ENCODE assay signal across 8 mouse cellular contexts in genomic region chr15:95790529-95791071, GRCm38 (mm10). TPM values are rescaled to one million over a fixed set of nuclear protein-coding genes. Genes with fewer than 3 reads are reported as not detected.
DNase-seq lines count a peak whose midpoint lies in the region; ATAC-seq and TF ChIP-seq lines count a peak whose summit lies in the region.

Gene Ano6, plus strand, starts transcription at chr15:95790843.

- peak within 1 kb of the TSS; percentile 50 for H3K4me3 ChIP-seq in cortical plate, adult 2 months (ENCODE audit: insufficient read depth, low read length)
- peak within 1 kb of the TSS; percentile 99 for H3K4me3 ChIP-seq in megakaryocyte, embryonic 14.5 days (replicated peaks)

- TF ChIP-seq POLR2A in cortical plate, adult 2 months (IDR thresholded peaks at IDR 0.05; ENCODE audit: extremely low read depth, insufficient read depth, low read length) = no peak

- peaks cover 8% of the 10 kb centered on the region for H3K9me3 ChIP-seq in megakaryocyte, embryonic 14.5 days

- peak within 1 kb of the TSS; percentile 72 for H3K27ac ChIP-seq in cortical plate, adult 2 months (ENCODE audit: insufficient read depth, low read length)

- H3K27me3 ChIP-seq in megakaryocyte, embryonic 14.5 days (replicated peaks) = no peaks in the 10 kb centered on the region

- ATAC-seq in activated CD4-positive, CD25-positive, alpha-beta regulatory T cell, adult 4 months = peak; percentile 87

- peaks cover 5% of the 10 kb centered on the region; the same call in 1 of the 2 replicates for H3K4me1 ChIP-seq in cortical plate, adult 2 months (ENCODE audit: control insufficient read depth, insufficient read depth, low read length)
- H3K4me1 ChIP-seq in megakaryocyte, embryonic 14.5 days = peaks cover 73% of the 10 kb centered on the region

- peak; percentile 83 to 90 for DNase-seq in gastrocnemius, adult 8-10 months (ENCODE audit: low spot score in 2 of 2)
- peak; percentile 68 for DNase-seq in hindlimb bud, embryonic 11.5 days (ENCODE audit: extremely low spot score, low read depth, low spot score)
- DNase-seq in left cerebral cortex, adult 8-10 months (ENCODE audit: low spot score in 2 of 2) = peak; percentile 74 to 93
- peak; percentile 96 for DNase-seq in right cerebral cortex, postnatal 10 days (ENCODE audit: low spot score in 2 of 2)
- DNase-seq in urinary bladder, postnatal 25 days (ENCODE audit: low spot score) = peak; percentile 87

- TF ChIP-seq CTCF in cortical plate, adult 2 months (IDR thresholded peaks at IDR 0.05; ENCODE audit: extremely low read depth, insufficient read depth, low read length) = no peak

- H3K36me3 ChIP-seq in megakaryocyte, embryonic 14.5 days (replicated peaks; ENCODE audit: low read length) = peaks cover 47% of the 10 kb centered on the region

RNA-seq across cellular contexts. Expression of gene Ano6, which starts in this region (rescaled TPM):
- polyA plus RNA-seq in activated CD4-positive, CD25-positive, alpha-beta regulatory T cell, adult 4 months (2017; shearing (Covaris generic)) = 10 to 100 TPM; 35.4 to 39.4 TPM
- polyA plus RNA-seq in cortical plate, adult 2 months (2012; rRNA removed) = 16.4 and 16.7 TPM in 2 replicates
- total RNA-seq in gastrocnemius, adult 8-10 months (2022) = 10 to 100 TPM; 35.0 to 44.7 (median 40.1) TPM
- total RNA-seq in left cerebral cortex, adult 8-10 months (2022) = 10 to 100 TPM; 21.3 to 27.1 (median 24.0) TPM
- polyA plus RNA-seq in megakaryocyte, embryonic 14.5 days (2012; ENCODE audit: insufficient read depth, low replicate concordance) = 2.4 and 10.3 TPM in 2 replicates

Comparison
In these comparisons a context has a peak if more than half of its experiments do, and no peak if none do; other contexts are left out.
1. Peak in every context shown above with its lines: DNase-seq, ATAC-seq, H3K4me3 ChIP-seq and H3K27ac ChIP-seq.